Mouse (Mus musculus) heart, adult 2 months (tissue): ENCODE results near the gene Iqcj. TPM values are rescaled to one million over a fixed set of nuclear protein-coding genes. Genes with fewer than 3 reads are reported as not detected.

ENCODE experiments used
- DNase-seq, 2 experiments: peaks; one replicate each; pipeline ENCODE4 v3.0.0; 2021
- H3K27ac ChIP-seq: fragments of 200-600 bp; 2 replicates; pipeline ENCODE4 v1.8.1; 2022
- H3K27me3 ChIP-seq: fragments of 200-500 bp; 2 replicates; pipeline ENCODE4 v1.6.1; 2012; ENCODE audit warnings: mild to moderate bottlenecking, low read length, inconsistent platforms, mixed read lengths; ENCODE audit not compliant: control insufficient read depth, insufficient read depth
- H3K36me3 ChIP-seq: fragments of 200-500 bp; 2 replicates; pipeline ENCODE4 v1.6.1; 2012; ENCODE audit warnings: low read length, inconsistent platforms; ENCODE audit not compliant: control insufficient read depth, insufficient read depth
- H3K4me1 ChIP-seq: fragments of 200-500 bp; 2 replicates; pipeline ENCODE4 v1.6.1; 2011; ENCODE audit warnings: low read length; ENCODE audit not compliant: control insufficient read depth, insufficient read depth
- H3K4me3 ChIP-seq: fragments of 200-600 bp; 2 replicates; pipeline ENCODE4 v1.8.1; 2022
- H3K79me2 ChIP-seq: fragments of 200-500 bp; replicated peaks from 2 replicates; pipeline ENCODE4 v1.6.1; 2012; ENCODE audit warnings: mild to moderate bottlenecking, inconsistent platforms, low read length, moderate library complexity, mixed read lengths; ENCODE audit not compliant: control insufficient read depth, insufficient read depth
- H3K9ac ChIP-seq: fragments of 200-500 bp; 2 replicates; pipeline ENCODE4 v1.6.1; 2012; ENCODE audit warnings: low read depth, mild to moderate bottlenecking, control low read depth, inconsistent platforms, low read length, mixed read lengths
- CTCF ChIP-seq: fragments of 200-600 bp; IDR thresholded peaks from 2 replicates; pipeline ENCODE4 v1.8.1; 2022; ENCODE audit warnings: antibody characterized with exemption, mild to moderate bottlenecking, moderate library complexity
- EP300 ChIP-seq: fragments of 200-500 bp; IDR thresholded peaks from 2 replicates; pipeline ENCODE4 v1.6.1; 2011; ENCODE audit warnings: low read depth, low read length, control low read depth; ENCODE audit not compliant: insufficient read depth
- POLR2A ChIP-seq: fragments of 200-500 bp; IDR thresholded peaks from 2 replicates; pipeline ENCODE4 v1.6.1; 2011; ENCODE audit warnings: mild to moderate bottlenecking, low read depth, low read length, control low read depth; ENCODE audit not compliant: insufficient read depth
- WGBS: fragments of 180-500 bp; shearing (Covaris S2); methylation state at CpG from one replicate; pipeline ENCODE4 v1.1.7; 2018; 5-methylcytosine and 5-hydroxymethylcytosine counted together
- intact Hi-C: fragments of 180-260 bp; cut with DNase I; formaldehyde crosslinking; loops from one replicate; pipeline ENCODE4 v1.15.1; 2025
- polyA plus RNA-seq: library from polyadenylated mRNA; depleted of rRNA; stranded (reverse); fragments of >200 nt; gene quantifications from 2 replicates; pipeline ENCODE4 v1.2.3, GENCODE M21; 2012
- total RNA-seq, 2 experiments: library from RNA; stranded (reverse); gene quantifications; 2 replicates each; pipeline ENCODE4 v1.2.3; 2021

Gene Iqcj
- total and polyA plus RNA-seq, 3 experiments = not detected

GRCm38 (mm10) chr3:67884335-67884734 lies 7.7 kb upstream of the Iqcj start:
- no peak for TF ChIP-seq CTCF
- no peak for TF ChIP-seq EP300
- no peak for TF ChIP-seq POLR2A
- Histone ChIP-seq H3K36me3 (no peaks in the 10 kb centered on the region), H3K27me3 (no peaks in the 10 kb centered on the region), H3K9ac (no peak overlapping the region), H3K27ac (no peak overlapping the region), H3K4me3 (no peak overlapping the region), H3K4me1 (no peaks in the 10 kb centered on the region), H3K79me2 (no peaks in the 10 kb centered on the region)
- DNase-seq = no peak
- intact Hi-C loops = no loop called here
- WGBS = 67% methylated on average over 3 of the region's 3 CpGs

GRCm38 (mm10) chr3:67886176-67886575 lies 5.8 kb upstream of the Iqcj start:
- WGBS = 57% methylated on average over 1 of the region's 1 CpGs
- H3K27me3 ChIP-seq = no peaks in the 10 kb centered on the region
- H3K27ac ChIP-seq = no peak overlapping the region
- H3K79me2 ChIP-seq = no peaks in the 10 kb centered on the region
- no peak for DNase-seq
- TF ChIP-seq EP300 (no peak), POLR2A (no peak), CTCF (no peak)
- no peak overlapping the region for H3K9ac ChIP-seq
- no peaks in the 10 kb centered on the region for H3K36me3 ChIP-seq
- H3K4me3 ChIP-seq = no peak overlapping the region
- H3K4me1 ChIP-seq = no peaks in the 10 kb centered on the region
- intact Hi-C loops = no loop called here

GRCm38 (mm10) chr3:67887251-67887650 lies 4.8 kb upstream of the Iqcj start:
- H3K27me3 ChIP-seq = no peaks in the 10 kb centered on the region
- H3K36me3 ChIP-seq = no peaks in the 10 kb centered on the region
- TF ChIP-seq POLR2A (no peak), CTCF (no peak), EP300 (no peak)
- DNase-seq = no peak
- intact Hi-C loops = no loop called here
- no peak overlapping the region for H3K27ac ChIP-seq
- no peak overlapping the region for H3K9ac ChIP-seq
- no peaks in the 10 kb centered on the region for H3K79me2 ChIP-seq
- H3K4me1 ChIP-seq = no peaks in the 10 kb centered on the region
- no peak overlapping the region for H3K4me3 ChIP-seq

GRCm38 (mm10) chr3:67892768-67893167 lies 748 bp downstream of the Iqcj start:
- H3K27ac ChIP-seq = no peak overlapping the region
- H3K27me3 ChIP-seq = no peaks in the 10 kb centered on the region
- no peaks in the 10 kb centered on the region for H3K36me3 ChIP-seq
- no peak for DNase-seq
- no peak overlapping the region for H3K9ac ChIP-seq
- no peak overlapping the region for H3K4me3 ChIP-seq
- H3K79me2 ChIP-seq = no peaks in the 10 kb centered on the region
- TF ChIP-seq POLR2A = no peak
- TF ChIP-seq EP300 = no peak
- TF ChIP-seq CTCF = no peak
- intact Hi-C loops = no loop called here
- WGBS = 85% methylated on average over 10 of the region's 10 CpGs
- H3K4me1 ChIP-seq = no peaks in the 10 kb centered on the region

- Histone ChIP-seq H3K4me1 (no peaks in the 10 kb centered on the region), H3K36me3 (no peaks in the 10 kb centered on the region), H3K27me3 (no peaks in the 10 kb centered on the region), H3K79me2 (no peaks in the 10 kb centered on the region), H3K4me3 (no peak overlapping the region), H3K9ac (no peak overlapping the region), H3K27ac (no peak overlapping the region)
- TF ChIP-seq EP300 (no peak), CTCF (no peak), POLR2A (no peak)
- no peak for DNase-seq
- intact Hi-C loops = no loop called here
- 69% methylated on average over 4 of the region's 4 CpGs for WGBS
Observed at GRCm38 (mm10) chr3:67902517-67902916, 10.5 kb downstream of the Iqcj start.

- Histone ChIP-seq H3K36me3 (no peaks in the 10 kb centered on the region), H3K4me1 (no peaks in the 10 kb centered on the region), H3K27ac (no peak overlapping the region), H3K4me3 (no peak overlapping the region), H3K27me3 (no peaks in the 10 kb centered on the region), H3K9ac (no peak overlapping the region), H3K79me2 (no peaks in the 10 kb centered on the region)
- DNase-seq = no peak
- 76% methylated on average over 2 of the region's 2 CpGs for WGBS
- intact Hi-C loops = no loop called here
- TF ChIP-seq EP300 (no peak), POLR2A (no peak), CTCF (no peak)
Observed at GRCm38 (mm10) chr3:67908586-67908985, 16.6 kb downstream of the Iqcj start.

GRCm38 (mm10) chr3:67918098-67918497 lies 26.1 kb downstream of the Iqcj start:
- Histone ChIP-seq H3K4me3 (no peak overlapping the region), H3K36me3 (no peaks in the 10 kb centered on the region), H3K9ac (no peak overlapping the region), H3K79me2 (no peaks in the 10 kb centered on the region), H3K27me3 (no peaks in the 10 kb centered on the region), H3K4me1 (no peaks in the 10 kb centered on the region), H3K27ac (no peak overlapping the region)
- TF ChIP-seq CTCF (no peak), POLR2A (no peak), EP300 (no peak)
- intact Hi-C loops = no loop called here
- DNase-seq = no peak
- 70% methylated on average over 3 of the region's 3 CpGs for WGBS
